In the genomic region with DNA sequence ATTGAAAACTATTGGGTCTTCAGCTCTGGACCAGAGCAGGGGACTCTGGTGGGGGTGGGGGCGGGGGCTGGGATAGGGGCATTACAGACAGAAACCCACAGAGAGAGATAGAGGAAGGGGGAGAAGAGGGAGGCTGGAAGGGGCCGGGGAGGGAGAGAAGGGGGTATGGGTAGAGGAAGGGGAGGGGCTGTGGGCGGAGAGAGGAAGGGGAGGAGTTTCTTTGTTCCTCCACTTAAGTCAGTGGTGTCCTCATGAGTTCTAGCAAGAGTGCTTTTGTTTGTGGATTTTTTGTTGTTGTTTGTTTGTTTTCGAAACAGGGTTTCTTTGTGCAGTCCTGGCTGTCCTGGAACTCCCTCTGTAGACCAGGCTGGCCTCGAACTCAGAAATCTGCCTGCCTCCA, we compare ENCODE assay signal across 8 mouse cellular contexts. TPM values are rescaled to one million over a fixed set of nuclear protein-coding genes. Genes with fewer than 3 reads are reported as not detected.
DNase-seq lines count a peak whose midpoint lies in the region; ATAC-seq and TF ChIP-seq lines count a peak whose summit lies in the region.

No protein-coding gene starts in this region.

- peak; percentile 26 for DNase-seq in embryo, embryonic 10 days (ENCODE audit: low spot score)
- DNase-seq in embryo, embryonic 11 days: no peak
- peak; percentile 65 for DNase-seq in thymus, postnatal 0 days (ENCODE audit: low spot score)
- DNase-seq in gastrocnemius, postnatal 4 days (ENCODE audit: low spot score in 2 of 2): no peak
- DNase-seq in right cerebral cortex, postnatal 4 days: no peak

- no peak overlapping the region for H3K9ac ChIP-seq in hindbrain, embryonic 16.5 days (ENCODE audit: low read depth, low read length)

- H3K4me3 ChIP-seq in bone marrow, adult 2 months (replicated peaks; ENCODE audit: control insufficient read depth, low read depth, low read length): peak overlapping the region; percentile 31
- H3K4me3 ChIP-seq in hindbrain, embryonic 16.5 days (ENCODE audit: low read length): no peak overlapping the region

- no peaks in the 10 kb centered on the region for H3K9me3 ChIP-seq in hindbrain, embryonic 16.5 days (ENCODE audit: control insufficient read depth, low read length)

- TF ChIP-seq POLR2A in bone marrow, adult 2 months (IDR thresholded peaks at IDR 0.05; ENCODE audit: borderline replicate concordance, control insufficient read depth, low read depth, low read length): no peak

- no peak overlapping the region for H3K27ac ChIP-seq in bone marrow, adult 2 months (ENCODE audit: control insufficient read depth, insufficient read depth, low read depth, low read length, poor library complexity)
- no peak overlapping the region for H3K27ac ChIP-seq in hindbrain, embryonic 16.5 days (ENCODE audit: low read depth, low read length)

- ATAC-seq in hindbrain, embryonic 16.5 days: no peak
- peak; percentile 81 for ATAC-seq in megakaryocyte progenitor cell, adult 5-6 weeks (replicated peaks; ENCODE audit: poor library complexity)

- no peaks in the 10 kb centered on the region for H3K27me3 ChIP-seq in hindbrain, embryonic 16.5 days (replicated peaks; ENCODE audit: control insufficient read depth, insufficient read depth, low read length)

- H3K4me2 ChIP-seq in hindbrain, embryonic 16.5 days (ENCODE audit: low read length): peak overlapping the region; percentile 40

- peaks cover 1% of the 10 kb centered on the region; the same call in 1 of the 2 replicates for H3K4me1 ChIP-seq in bone marrow, adult 2 months (ENCODE audit: control insufficient read depth, insufficient read depth, low read length)
- no peaks in the 10 kb centered on the region for H3K4me1 ChIP-seq in hindbrain, embryonic 16.5 days (ENCODE audit: control insufficient read depth, insufficient read depth, low read depth, low read length)

- WGBS in bone marrow, adult 2 months: 20% methylated on average over 5 of the region's 5 CpGs
- WGBS in hindbrain, embryonic 16.5 days: 56% methylated on average over 5 of the region's 5 CpGs

- no peaks in the 10 kb centered on the region for H3K36me3 ChIP-seq in hindbrain, embryonic 16.5 days (ENCODE audit: control insufficient read depth, insufficient read depth, low read length)

- no peak for TF ChIP-seq CTCF in bone marrow, adult 2 months (IDR thresholded peaks at IDR 0.05; ENCODE audit: control insufficient read depth, insufficient read depth, low read length)

RNA-seq across cellular contexts. Expression of gene Cldn14, which starts 35.1 kb away (rescaled TPM):
- polyA plus RNA-seq in bone marrow, adult 2 months (2011; ENCODE audit: insufficient read depth, insufficient read length, low replicate concordance, missing spikeins): not detected in 2 replicates
- polyA plus RNA-seq in hindbrain, embryonic 16.5 days (2015; fragmentation: Nextera tagmentation; extraction: Ambion mirVana): not detected in 2 replicates
- total RNA-seq in megakaryocyte progenitor cell, adult 5-6 weeks (2015): not detected in 2 replicates
- not detected in 2 replicates for total RNA-seq in megakaryocyte progenitor cell, adult 5-6 weeks (2017)
- polyA plus RNA-seq in thymus, postnatal 0 days (2015; fragmentation: Nextera tagmentation; extraction: Ambion mirVana): 0.13 TPM in 1 of 2 replicates, not detected in the other
- under 1 TPM in 1 of 2 experiments, not detected in 1; 0.21 TPM for total RNA-seq in gastrocnemius, postnatal 4 days (2021)

Comparison
In these comparisons a context has a peak if more than half of its experiments do, and no peak if none do; other contexts are left out.
1. DNase-seq: peak in embryo, embryonic 10 days (single experiment) and thymus, postnatal 0 days (single experiment); none in embryo, embryonic 11 days (single experiment), gastrocnemius, postnatal 4 days (0 of 2) and right cerebral cortex, postnatal 4 days (single experiment).